Mouse (Mus musculus): ENCODE data around the gene Set. TPM values are rescaled to one million over a fixed set of nuclear protein-coding genes. Genes with fewer than 3 reads are reported as not detected.

Set gene
- total RNA-seq (2017), result 1,010 and 1,764 TPM in 2 replicates

DNA sequence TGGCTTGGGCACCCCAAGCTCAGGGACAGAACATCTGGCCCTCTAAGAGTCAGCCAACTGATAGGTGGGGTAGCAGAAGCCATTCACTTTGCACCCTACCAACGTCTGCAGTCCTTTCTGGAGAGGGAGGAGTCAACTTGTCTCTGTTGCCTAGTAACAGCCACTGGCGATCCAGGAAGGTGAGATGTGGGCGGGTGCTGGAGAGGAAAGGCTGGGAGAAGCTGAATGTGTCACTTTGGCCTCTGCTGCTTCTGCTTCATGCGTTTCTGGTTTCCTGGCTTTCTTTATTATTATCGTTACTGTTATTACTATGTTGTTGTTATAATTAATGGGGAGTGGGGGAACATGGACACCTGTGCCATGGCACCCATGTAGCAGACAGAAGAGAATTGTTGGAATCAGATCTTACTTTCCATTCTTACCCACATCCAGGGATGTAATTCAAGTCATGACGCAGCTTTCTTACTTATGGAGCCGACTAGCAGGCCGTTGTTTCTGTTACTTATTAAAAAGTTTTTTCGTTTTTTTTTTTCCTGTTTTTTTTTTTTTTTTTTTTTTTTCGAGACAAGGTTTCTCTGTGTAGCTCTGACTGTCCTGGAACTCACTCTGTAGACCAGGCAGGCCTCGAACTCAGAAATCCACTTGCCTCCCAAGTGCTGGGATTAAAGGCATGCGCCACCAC is at the start of gene Set:
Set (plus strand) TSS at position 156 of the 682 bp plus-strand sequence.
- ATAC-seq (replicated peaks in 1 of 2; ENCODE audit: insufficient read depth in 1 of 2, low FRiP score in 2 of 2, low TSS enrichment in 1 of 2, low read depth in 1 of 2, poor library complexity in 2 of 2, severe bottlenecking in 2 of 2), result no peak

GRCm38 (mm10) chr2:30009101-30009500 is 48.1 kb upstream of the Set start:
- no peak for ATAC-seq (replicated peaks in 1 of 2; ENCODE audit: insufficient read depth in 1 of 2, low FRiP score in 2 of 2, low TSS enrichment in 1 of 2, low read depth in 1 of 2, poor library complexity in 2 of 2, severe bottlenecking in 2 of 2)

- ATAC-seq (replicated peaks in 1 of 2; ENCODE audit: insufficient read depth in 1 of 2, low FRiP score in 2 of 2, low TSS enrichment in 1 of 2, low read depth in 1 of 2, poor library complexity in 2 of 2, severe bottlenecking in 2 of 2), result no peak
Observed at GRCm38 (mm10) chr2:30010840-30011281, 46.3 kb upstream of the Set start.

GRCm38 (mm10) chr2:30014326-30014966 is 42.7 kb upstream of the Set start:
- no peak for ATAC-seq (replicated peaks in 1 of 2; ENCODE audit: insufficient read depth in 1 of 2, low FRiP score in 2 of 2, low TSS enrichment in 1 of 2, low read depth in 1 of 2, poor library complexity in 2 of 2, severe bottlenecking in 2 of 2)

GRCm38 (mm10) chr2:30025454-30025853 is 31.7 kb upstream of the Set start:
- no peak for ATAC-seq (replicated peaks in 1 of 2; ENCODE audit: insufficient read depth in 1 of 2, low FRiP score in 2 of 2, low TSS enrichment in 1 of 2, low read depth in 1 of 2, poor library complexity in 2 of 2, severe bottlenecking in 2 of 2)

DNA sequence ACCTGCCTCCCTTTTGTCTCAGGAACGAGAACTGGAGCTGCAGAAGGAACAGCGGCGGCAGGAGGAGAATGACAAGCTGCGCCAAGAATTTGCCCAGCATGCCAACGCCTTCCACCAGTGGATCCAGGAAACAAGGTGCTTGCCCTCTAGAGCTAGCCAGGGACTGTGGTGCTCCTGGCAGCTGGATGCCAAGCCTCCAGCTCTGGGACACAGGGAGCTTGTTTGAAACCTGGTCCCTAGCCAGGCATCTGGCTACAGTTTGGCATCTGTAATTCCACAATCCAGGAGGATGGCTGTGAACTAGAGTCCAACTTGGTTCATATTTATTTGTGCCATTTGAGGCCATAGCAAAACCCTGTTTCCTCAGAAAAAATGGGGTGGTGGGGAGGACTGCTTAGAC is 30.2 kb upstream of the Set start:
- no peak for ATAC-seq (replicated peaks in 1 of 2; ENCODE audit: insufficient read depth in 1 of 2, low FRiP score in 2 of 2, low TSS enrichment in 1 of 2, low read depth in 1 of 2, poor library complexity in 2 of 2, severe bottlenecking in 2 of 2)

DNA sequence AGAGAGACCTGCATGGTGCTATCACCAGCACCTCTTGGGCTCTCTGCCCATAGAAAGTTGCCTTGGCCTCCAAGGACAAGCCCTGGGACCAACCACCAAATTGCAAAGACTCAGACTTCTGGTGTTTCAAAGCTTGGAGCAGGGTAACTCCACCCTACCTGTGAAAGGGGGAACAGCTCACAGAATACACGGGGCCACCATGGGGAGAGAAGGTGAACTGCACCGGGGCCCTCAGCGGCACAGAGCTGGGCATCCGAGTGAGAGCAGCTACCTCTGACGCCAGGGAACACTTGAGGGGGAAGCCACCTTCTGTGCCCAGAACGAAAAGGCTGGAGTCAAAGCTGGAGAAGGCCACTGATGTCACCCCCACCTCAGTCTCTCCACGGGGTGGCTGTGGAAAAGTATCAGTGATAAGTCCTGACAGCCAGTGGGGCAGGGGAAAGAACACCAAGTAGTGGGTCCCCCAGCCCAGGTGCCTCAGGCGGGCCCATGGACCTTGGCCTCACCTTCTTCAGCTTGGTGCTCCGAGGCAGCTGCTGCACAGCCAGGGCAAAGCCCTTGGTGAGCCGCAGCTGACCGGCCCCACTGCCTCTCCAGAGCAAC is 24.8 kb upstream of the Set start:
- ATAC-seq (replicated peaks in 1 of 2; ENCODE audit: insufficient read depth in 1 of 2, low FRiP score in 2 of 2, low TSS enrichment in 1 of 2, low read depth in 1 of 2, poor library complexity in 2 of 2, severe bottlenecking in 2 of 2), result peak; percentile 17 to 67; a peak in 2 of 4 replicates

DNA sequence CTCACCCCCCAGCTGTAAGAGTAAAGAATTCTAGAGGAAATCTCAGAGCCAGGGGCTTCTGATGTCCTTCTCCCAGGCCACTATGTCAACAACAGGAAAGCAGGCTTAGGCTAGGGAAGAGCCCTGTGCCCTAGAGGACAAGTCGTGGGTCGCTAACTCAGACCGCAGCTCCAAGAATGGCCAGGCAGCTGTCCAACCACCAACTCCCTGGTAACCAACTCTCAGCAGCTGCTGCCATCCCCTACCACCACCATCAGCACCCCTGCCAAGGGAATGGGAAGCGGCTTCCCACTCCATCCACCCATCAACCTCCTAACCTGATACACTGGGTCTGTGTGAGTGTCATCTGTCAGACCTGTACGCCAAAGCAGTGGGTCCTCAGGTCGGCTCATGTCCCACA is 24.2 kb upstream of the Set start:
- no peak for ATAC-seq (replicated peaks in 1 of 2; ENCODE audit: insufficient read depth in 1 of 2, low FRiP score in 2 of 2, low TSS enrichment in 1 of 2, low read depth in 1 of 2, poor library complexity in 2 of 2, severe bottlenecking in 2 of 2)

GRCm38 (mm10) chr2:30037762-30038161 is 19.4 kb upstream of the Set start:
- ATAC-seq (replicated peaks in 1 of 2; ENCODE audit: insufficient read depth in 1 of 2, low FRiP score in 2 of 2, low TSS enrichment in 1 of 2, low read depth in 1 of 2, poor library complexity in 2 of 2, severe bottlenecking in 2 of 2), result no peak

GRCm38 (mm10) chr2:30038370-30038769 is 18.8 kb upstream of the Set start:
- ATAC-seq (replicated peaks in 1 of 2; ENCODE audit: insufficient read depth in 1 of 2, low FRiP score in 2 of 2, low TSS enrichment in 1 of 2, low read depth in 1 of 2, poor library complexity in 2 of 2, severe bottlenecking in 2 of 2), result no peak

- no peak for ATAC-seq (replicated peaks in 1 of 2; ENCODE audit: insufficient read depth in 1 of 2, low FRiP score in 2 of 2, low TSS enrichment in 1 of 2, low read depth in 1 of 2, poor library complexity in 2 of 2, severe bottlenecking in 2 of 2)
Observed at GRCm38 (mm10) chr2:30039687-30040086, 17.5 kb upstream of the Set start.

- ATAC-seq (replicated peaks in 1 of 2; ENCODE audit: insufficient read depth in 1 of 2, low FRiP score in 2 of 2, low TSS enrichment in 1 of 2, low read depth in 1 of 2, poor library complexity in 2 of 2, severe bottlenecking in 2 of 2), result peak; percentile 83 to 85
Observed at GRCm38 (mm10) chr2:30042445-30042844, 14.7 kb upstream of the Set start.

GRCm38 (mm10) chr2:30044550-30044949 is 12.6 kb upstream of the Set start:
- ATAC-seq (replicated peaks in 1 of 2; ENCODE audit: insufficient read depth in 1 of 2, low FRiP score in 2 of 2, low TSS enrichment in 1 of 2, low read depth in 1 of 2, poor library complexity in 2 of 2, severe bottlenecking in 2 of 2), result no peak

DNA sequence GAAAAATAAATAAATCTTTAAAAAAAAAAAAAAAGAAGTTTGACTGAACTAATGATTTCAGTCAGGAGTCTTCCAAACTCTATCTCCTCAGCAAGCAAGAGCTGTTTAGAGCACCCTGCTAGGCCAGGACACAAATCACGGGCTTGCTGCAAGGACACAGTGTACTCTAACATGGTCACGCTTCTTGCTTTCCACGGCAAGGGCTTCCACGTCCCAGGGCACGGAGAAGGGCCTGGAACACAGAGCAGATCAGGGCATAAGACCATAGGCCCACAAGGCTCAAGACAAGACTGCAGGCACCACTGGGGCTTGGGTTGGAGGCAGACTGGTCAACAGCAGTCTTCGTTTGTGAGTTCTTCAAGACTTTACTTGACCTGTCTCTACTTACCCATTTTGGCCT is 10.1 kb upstream of the Set start:
- no peak for ATAC-seq (replicated peaks in 1 of 2; ENCODE audit: insufficient read depth in 1 of 2, low FRiP score in 2 of 2, low TSS enrichment in 1 of 2, low read depth in 1 of 2, poor library complexity in 2 of 2, severe bottlenecking in 2 of 2)

- ATAC-seq (replicated peaks in 1 of 2; ENCODE audit: insufficient read depth in 1 of 2, low FRiP score in 2 of 2, low TSS enrichment in 1 of 2, low read depth in 1 of 2, poor library complexity in 2 of 2, severe bottlenecking in 2 of 2), result no peak
Observed at GRCm38 (mm10) chr2:30048101-30048501, 9.1 kb upstream of the Set start.

DNA sequence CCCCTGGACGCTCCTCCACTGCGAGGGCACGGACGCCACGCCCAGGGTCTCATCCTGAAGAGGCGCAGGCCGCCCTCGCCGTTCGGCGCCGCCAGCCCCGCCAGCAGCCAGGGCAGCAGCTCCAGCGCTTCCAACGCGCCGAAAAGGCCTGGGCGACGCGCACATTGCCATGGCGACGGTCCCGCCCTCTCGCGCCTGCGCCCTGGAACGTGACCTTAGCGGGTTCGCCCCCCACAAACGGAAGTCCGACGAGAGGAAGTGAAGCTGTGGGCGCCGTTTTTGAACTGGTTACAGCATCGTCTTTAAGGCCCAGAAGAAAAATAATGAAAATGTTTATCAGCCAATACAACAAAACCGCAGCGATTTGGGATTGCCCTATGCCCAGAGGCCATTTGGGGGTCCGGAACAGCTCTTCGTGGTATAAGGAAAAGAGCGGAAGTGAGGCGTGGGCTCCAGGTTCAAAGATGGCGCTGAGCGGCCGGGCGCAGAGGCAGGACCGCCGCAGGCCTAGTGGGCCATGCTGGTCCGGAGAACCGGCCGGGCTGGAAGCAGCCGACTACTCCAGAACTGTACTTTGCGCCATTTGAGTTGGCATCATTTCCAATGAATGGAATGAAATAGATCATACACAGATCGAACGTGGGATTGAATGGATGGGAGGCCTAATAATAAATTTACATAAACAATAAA is 8.3 kb upstream of the Set start, which contains the start of gene Wdr34:
Wdr34 (minus strand) TSS at position 183 of the 690 bp plus-strand sequence.
- peak; percentile 83 to 95 for ATAC-seq (replicated peaks in 1 of 2; ENCODE audit: insufficient read depth in 1 of 2, low FRiP score in 2 of 2, low TSS enrichment in 1 of 2, low read depth in 1 of 2, poor library complexity in 2 of 2, severe bottlenecking in 2 of 2)

DNA sequence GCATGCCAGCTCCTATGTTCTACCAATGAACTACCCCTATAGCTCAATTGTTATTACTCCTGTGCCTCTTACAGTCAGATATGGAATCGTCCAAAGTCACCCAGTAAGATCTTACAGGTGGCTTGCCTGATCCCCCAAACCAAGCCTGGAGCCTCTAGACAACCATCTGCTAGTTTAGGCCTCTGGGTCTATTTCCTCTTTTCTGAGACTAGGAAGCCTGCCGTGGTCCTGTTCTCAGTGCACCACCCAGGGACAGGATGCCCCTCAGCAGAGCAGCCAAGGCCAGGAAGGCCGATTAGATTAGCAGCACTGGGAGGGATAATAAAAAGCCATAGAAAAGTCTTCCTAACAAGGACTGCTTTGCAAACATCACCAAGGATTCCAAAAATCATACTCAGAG is 7.3 kb upstream of the Set start:
- ATAC-seq (replicated peaks in 1 of 2; ENCODE audit: insufficient read depth in 1 of 2, low FRiP score in 2 of 2, low TSS enrichment in 1 of 2, low read depth in 1 of 2, poor library complexity in 2 of 2, severe bottlenecking in 2 of 2), result no peak
